In genomic region chr8:77327326-77327725, GRCm38 (mm10) we compare ENCODE assay signal across 27 mouse cellular contexts.
DNase-seq lines count a peak whose midpoint lies in the region; ATAC-seq and TF ChIP-seq lines count a peak whose summit lies in the region.
"Had no signal": no experiment of that assay in that cellular context is flagged by ENCODE, and none has a peak within 500 bp of the region (broad histone marks: within the 10 kb centered on the region; RNA-seq: fewer than 3 reads in every experiment).

No protein-coding gene starts in this region.

- H3K4me3 ChIP-seq in forebrain, embryonic 11.5 days (ENCODE audit: low read depth, low read length) = no peak overlapping the region
- H3K4me3 ChIP-seq in forebrain, embryonic 13.5 days = no peak overlapping the region
- no peak overlapping the region for H3K4me3 ChIP-seq in stomach, postnatal 0 days (ENCODE audit: low read depth, low read length)
- H3K4me3 ChIP-seq in kidney, embryonic 14.5 days (ENCODE audit: low read length) = no peak overlapping the region
- H3K4me3 ChIP-seq: embryonic facial prominence, embryonic 12.5 days; embryonic facial prominence, embryonic 15.5 days; erythroblast, embryonic 14.5 days; gastrocnemius, adult 2 months; heart, adult 2 months; heart, embryonic 10.5 days; heart, embryonic 13.5 days; hindbrain, embryonic 12.5 days had no signal

- WGBS in forebrain, embryonic 11.5 days = 89% methylated on average over 4 of the region's 4 CpGs
- WGBS in forebrain, embryonic 13.5 days = 96% methylated on average over 4 of the region's 4 CpGs
- WGBS in stomach, postnatal 0 days = 84% methylated on average over 4 of the region's 4 CpGs
- 92% methylated on average over 4 of the region's 4 CpGs for WGBS in kidney, embryonic 14.5 days

- no peak for ATAC-seq in forebrain, embryonic 11.5 days (replicated peaks; ENCODE audit: low FRiP score)
- no peak for ATAC-seq in forebrain, embryonic 13.5 days
- no peak for ATAC-seq in stomach, postnatal 0 days (ENCODE audit: low FRiP score, low TSS enrichment)
- ATAC-seq in kidney, embryonic 14.5 days (ENCODE audit: low FRiP score, low TSS enrichment) = no peak
- ATAC-seq: CD4-positive, CD25-positive, alpha-beta regulatory T cell, adult 4 months; forebrain, embryonic 14.5 days; forebrain, postnatal 0 days; hindbrain, embryonic 16.5 days; intestine, postnatal 0 days; Patski had no signal

- no peaks in the 10 kb centered on the region for H3K27me3 ChIP-seq in forebrain, embryonic 11.5 days (ENCODE audit: control insufficient read depth, insufficient read depth, low read length)
- no peaks in the 10 kb centered on the region for H3K27me3 ChIP-seq in forebrain, embryonic 13.5 days
- no peaks in the 10 kb centered on the region for H3K27me3 ChIP-seq in stomach, postnatal 0 days (ENCODE audit: control insufficient read depth, insufficient read depth, low read length)
- no peaks in the 10 kb centered on the region for H3K27me3 ChIP-seq in kidney, embryonic 14.5 days (ENCODE audit: control insufficient read depth, insufficient read depth, low read length)
- H3K27me3 ChIP-seq: embryonic facial prominence, embryonic 12.5 days; embryonic facial prominence, embryonic 15.5 days; heart, embryonic 13.5 days; hindbrain, embryonic 12.5 days; Patski had no signal

- no peak for TF ChIP-seq EP300 in stomach, postnatal 0 days (optimal IDR thresholded peaks at IDR 0.05)

- no peak overlapping the region for H3K9ac ChIP-seq in forebrain, embryonic 11.5 days (ENCODE audit: low read length)
- no peak overlapping the region for H3K9ac ChIP-seq in forebrain, embryonic 13.5 days
- H3K9ac ChIP-seq in stomach, postnatal 0 days (ENCODE audit: low read length) = no peak overlapping the region
- H3K9ac ChIP-seq in kidney, embryonic 14.5 days (ENCODE audit: low read depth, low read length) = no peak overlapping the region
- H3K9ac ChIP-seq: embryonic facial prominence, embryonic 12.5 days; embryonic facial prominence, embryonic 15.5 days; forebrain, postnatal 0 days; heart, embryonic 13.5 days; hindbrain, embryonic 12.5 days had no signal

- no peak for TF ChIP-seq CTCF in stomach, postnatal 0 days (IDR thresholded peaks at IDR 0.05; ENCODE audit: low read depth)

- no peak overlapping the region for H3K27ac ChIP-seq in forebrain, embryonic 11.5 days (ENCODE audit: low read depth, low read length)
- no peak overlapping the region for H3K27ac ChIP-seq in forebrain, embryonic 13.5 days
- H3K27ac ChIP-seq in stomach, postnatal 0 days (replicated peaks) = peak overlapping the region; percentile 18; the same call in 1 of the 2 replicates
- no peak overlapping the region for H3K27ac ChIP-seq in kidney, embryonic 14.5 days (ENCODE audit: low read depth, low read length)
- H3K27ac ChIP-seq: embryonic facial prominence, embryonic 12.5 days; embryonic facial prominence, embryonic 15.5 days; gastrocnemius, adult 2 months; heart, adult 2 months; heart, embryonic 10.5 days; heart, embryonic 13.5 days; hindbrain, embryonic 12.5 days had no signal

- no peak overlapping the region for H3K4me2 ChIP-seq in forebrain, embryonic 11.5 days (ENCODE audit: low read depth, low read length, severe bottlenecking)
- no peak overlapping the region for H3K4me2 ChIP-seq in forebrain, embryonic 13.5 days
- no peak overlapping the region for H3K4me2 ChIP-seq in stomach, postnatal 0 days (replicated peaks; ENCODE audit: low read depth)
- H3K4me2 ChIP-seq in kidney, embryonic 14.5 days (replicated peaks; ENCODE audit: low read depth, low read length) = no peak overlapping the region
- H3K4me2 ChIP-seq: embryonic facial prominence, embryonic 12.5 days; embryonic facial prominence, embryonic 15.5 days; heart, embryonic 13.5 days; hindbrain, embryonic 12.5 days had no signal

- no peaks in the 10 kb centered on the region for H3K9me3 ChIP-seq in forebrain, embryonic 11.5 days (ENCODE audit: control insufficient read depth, low read length)
- H3K9me3 ChIP-seq in forebrain, embryonic 13.5 days (replicated peaks) = no peaks in the 10 kb centered on the region
- no peaks in the 10 kb centered on the region for H3K9me3 ChIP-seq in stomach, postnatal 0 days (ENCODE audit: control insufficient read depth, low read length)
- no peaks in the 10 kb centered on the region for H3K9me3 ChIP-seq in kidney, embryonic 14.5 days (ENCODE audit: control insufficient read depth, low read length)
- H3K9me3 ChIP-seq: embryonic facial prominence, embryonic 12.5 days; embryonic facial prominence, embryonic 15.5 days; heart, embryonic 10.5 days; heart, embryonic 13.5 days; hindbrain, embryonic 12.5 days had no signal

- H3K4me1 ChIP-seq in forebrain, embryonic 11.5 days (replicated peaks; ENCODE audit: control insufficient read depth, insufficient read depth, low read length) = no peaks in the 10 kb centered on the region
- H3K4me1 ChIP-seq in forebrain, embryonic 13.5 days = no peaks in the 10 kb centered on the region
- no peaks in the 10 kb centered on the region for H3K4me1 ChIP-seq in stomach, postnatal 0 days (replicated peaks; ENCODE audit: control insufficient read depth, insufficient read depth)
- peaks cover 29% of the 10 kb centered on the region; the same call in 1 of the 2 replicates for H3K4me1 ChIP-seq in kidney, embryonic 14.5 days (ENCODE audit: control insufficient read depth, insufficient read depth, low read length)

- no peaks in the 10 kb centered on the region for H3K36me3 ChIP-seq in forebrain, embryonic 11.5 days (ENCODE audit: control insufficient read depth, insufficient read depth, low read length)
- no peaks in the 10 kb centered on the region for H3K36me3 ChIP-seq in forebrain, embryonic 13.5 days (ENCODE audit: poor library complexity, severe bottlenecking)
- H3K36me3 ChIP-seq in stomach, postnatal 0 days (ENCODE audit: control insufficient read depth, insufficient read depth, low read length) = 0 out of 2 replicates have a peak, but pooled peaks cover 3% of the 10 kb centered on the region
- H3K36me3 ChIP-seq in kidney, embryonic 14.5 days (ENCODE audit: control insufficient read depth, insufficient read depth, low read length) = no peaks in the 10 kb centered on the region
- H3K36me3 ChIP-seq: embryonic facial prominence, embryonic 12.5 days; hindbrain, embryonic 12.5 days had no signal

- peak; percentile 34 for DNase-seq in forebrain, embryonic 11.5 days (ENCODE audit: low spot score)
- DNase-seq in 3134 (ENCODE audit: extremely low read depth, insufficient read length, low spot score) = peak; percentile 8
- DNase-seq in NIH3T3 (ENCODE audit: low read depth) = peak; percentile 57
- DNase-seq in stomach, postnatal 0 days (ENCODE audit: low spot score) = no peak
- DNase-seq in layer of hippocampus, adult 11-12 months (ENCODE audit: low spot score) = no peak
- DNase-seq: adrenal gland, postnatal 10 days; adrenal gland, postnatal 36 days; cerebellum, adult 18-20 months; cerebellum, adult 9-10 months; cerebellum, postnatal 14 days; forebrain, postnatal 0 days; gastrocnemius, adult 2 months; gastrocnemius, postnatal 25 days; heart, adult 2 months had no signal

Comparison
In these comparisons a context has a peak if more than half of its experiments do, and no peak if none do; other contexts are left out.
1. DNase-seq: peak in forebrain, embryonic 11.5 days (single experiment), 3134 (single experiment) and NIH3T3 (single experiment); none in stomach, postnatal 0 days (single experiment) and layer of hippocampus, adult 11-12 months (single experiment).